Mouse (Mus musculus) common myeloid progenitor, adult 5-6 weeks (primary cell): ENCODE measurements around the gene Rinl. TPM values are rescaled to one million over a fixed set of nuclear protein-coding genes. Genes with fewer than 3 reads are reported as not detected.

ENCODE experiments used
- ATAC-seq: replicated peaks from 2 replicates; pipeline ENCODE4 v1.8.0; 2016; ENCODE audit warnings: low read depth, mild to moderate bottlenecking, moderate TSS enrichment, inconsistent platforms; ENCODE audit not compliant: poor library complexity, severe bottlenecking
- total RNA-seq: library from RNA; stranded (forward); fragments of 200-1000, 187-1606 nt; gene quantifications from 2 replicates; pipeline ENCODE4 v1.2.3, GENCODE M21; 2017

Gene Rinl
- total RNA-seq, 1 experiment from 2014 or later: 35.6 TPM

DNA sequence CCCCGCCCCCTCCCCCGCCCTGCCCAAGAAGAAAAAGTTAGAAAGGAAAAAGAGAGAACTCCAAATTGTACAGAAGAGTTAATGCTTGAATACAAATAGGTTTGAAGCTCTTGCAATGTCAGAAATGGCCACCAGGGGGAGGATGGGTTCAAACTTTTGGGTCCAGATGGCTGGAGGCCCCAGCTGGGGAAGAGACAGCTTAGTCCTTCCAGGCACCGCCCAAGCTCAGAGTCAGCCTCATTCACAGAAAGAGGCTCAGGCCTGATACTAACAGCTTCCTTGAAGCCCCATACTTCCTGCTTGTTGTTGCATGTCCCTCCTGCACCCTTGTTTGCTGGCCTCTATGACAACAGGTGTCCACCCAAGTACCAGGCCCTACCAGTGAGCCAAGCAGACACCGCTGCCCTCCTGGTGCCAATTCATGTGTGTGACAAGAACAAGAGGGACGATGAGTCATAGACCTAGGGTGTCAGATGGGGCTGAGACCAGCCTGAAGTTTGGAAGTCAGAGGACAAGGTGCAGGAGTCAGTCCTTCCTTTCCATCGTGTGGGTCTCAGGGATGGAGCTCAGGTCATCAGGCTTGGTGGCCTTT lies 8.6 kb upstream of the Rinl start:
- peak; percentile 63 for ATAC-seq

- peak; percentile 46 for ATAC-seq
Measured at GRCm38 (mm10) chr7:28780857-28781256, 7.9 kb upstream of the Rinl start.

- peak; percentile 79 for ATAC-seq
Measured at GRCm38 (mm10) chr7:28781261-28781663, 7.5 kb upstream of the Rinl start.

DNA sequence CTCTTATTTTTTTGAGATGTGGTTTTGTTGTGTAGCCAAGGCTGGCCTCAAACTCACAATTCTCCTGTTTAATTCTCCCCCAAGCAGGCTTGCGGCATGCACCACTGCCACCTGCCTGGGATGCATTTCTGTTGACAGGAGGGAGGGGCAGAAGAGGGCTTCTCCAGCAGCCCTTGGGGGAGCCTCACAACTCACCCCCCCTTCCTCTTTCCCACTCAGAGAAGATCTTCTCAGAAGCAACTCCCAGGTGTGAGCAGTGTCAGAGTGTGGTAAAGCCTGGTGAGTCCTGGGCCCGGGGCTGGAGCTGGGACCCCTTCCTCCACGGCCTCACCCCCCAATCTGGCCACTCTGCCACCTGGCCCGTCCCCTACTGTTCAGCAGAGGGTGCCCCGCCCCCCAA lies 3.6 kb upstream of the Rinl start:
- no peak for ATAC-seq

DNA sequence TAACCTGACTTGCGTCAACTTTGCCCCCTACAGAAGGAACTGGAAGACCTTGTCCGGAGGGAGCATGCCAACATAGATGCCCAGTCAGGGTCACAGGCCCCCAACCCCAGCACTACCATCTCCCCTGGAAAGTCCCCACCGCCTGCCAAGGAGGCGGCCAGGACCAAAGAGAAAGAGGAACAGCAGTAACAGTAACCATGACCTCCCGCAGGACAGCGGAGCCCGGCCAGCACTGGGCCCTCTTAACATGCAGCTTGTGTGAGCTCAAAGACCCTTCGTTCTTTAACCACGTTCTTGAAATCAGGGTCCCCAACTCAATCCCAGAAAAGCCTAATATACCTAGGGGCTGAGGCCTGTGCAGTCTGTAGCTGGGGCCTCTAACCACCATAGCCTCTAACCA lies 885 bp upstream of the Rinl start:
- ATAC-seq: no peak

DNA sequence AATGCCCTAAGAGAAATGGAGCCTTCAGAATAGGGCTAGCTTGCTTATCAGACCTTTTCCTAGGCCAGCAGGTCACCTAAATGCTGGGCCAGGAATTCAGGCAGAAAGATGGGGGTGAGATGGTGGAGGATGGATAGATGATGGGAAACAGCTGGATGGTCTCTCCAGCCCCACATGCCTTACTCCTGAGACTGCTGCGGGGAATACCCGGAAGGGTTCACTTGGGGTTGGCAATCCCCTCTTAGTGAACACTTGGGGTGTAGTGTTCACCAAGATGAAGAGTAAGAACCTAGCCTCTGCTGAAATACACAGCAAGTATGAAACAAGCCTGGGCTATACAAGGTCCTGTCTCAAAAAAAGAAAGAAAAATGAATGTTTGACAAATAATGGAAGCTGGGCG lies 466 bp downstream of the Rinl start:
- ATAC-seq: no peak

GRCm38 (mm10) chr7:28790066-28790806 lies 1.5 kb downstream of the Rinl start:
- no peak for ATAC-seq

DNA sequence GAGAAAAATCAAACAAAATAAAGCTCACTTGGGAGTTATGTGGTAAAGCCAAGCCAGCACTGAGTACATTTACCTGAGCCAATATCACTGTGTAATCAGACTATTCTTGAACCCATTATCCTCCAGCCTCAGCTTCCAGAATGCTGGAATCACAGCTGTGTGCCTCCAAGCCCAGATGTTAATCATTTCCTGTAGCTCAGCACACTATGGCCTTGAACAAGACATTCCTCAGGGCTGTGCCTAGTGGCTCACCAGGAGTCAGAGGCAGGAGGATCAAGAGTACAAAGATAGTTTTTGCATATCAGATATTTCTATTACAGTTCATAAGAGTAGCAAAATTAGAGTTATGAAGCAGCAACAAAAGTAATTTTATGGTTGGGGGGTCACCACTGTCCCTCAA lies 2.9 kb downstream of the Rinl start:
- no peak for ATAC-seq

DNA sequence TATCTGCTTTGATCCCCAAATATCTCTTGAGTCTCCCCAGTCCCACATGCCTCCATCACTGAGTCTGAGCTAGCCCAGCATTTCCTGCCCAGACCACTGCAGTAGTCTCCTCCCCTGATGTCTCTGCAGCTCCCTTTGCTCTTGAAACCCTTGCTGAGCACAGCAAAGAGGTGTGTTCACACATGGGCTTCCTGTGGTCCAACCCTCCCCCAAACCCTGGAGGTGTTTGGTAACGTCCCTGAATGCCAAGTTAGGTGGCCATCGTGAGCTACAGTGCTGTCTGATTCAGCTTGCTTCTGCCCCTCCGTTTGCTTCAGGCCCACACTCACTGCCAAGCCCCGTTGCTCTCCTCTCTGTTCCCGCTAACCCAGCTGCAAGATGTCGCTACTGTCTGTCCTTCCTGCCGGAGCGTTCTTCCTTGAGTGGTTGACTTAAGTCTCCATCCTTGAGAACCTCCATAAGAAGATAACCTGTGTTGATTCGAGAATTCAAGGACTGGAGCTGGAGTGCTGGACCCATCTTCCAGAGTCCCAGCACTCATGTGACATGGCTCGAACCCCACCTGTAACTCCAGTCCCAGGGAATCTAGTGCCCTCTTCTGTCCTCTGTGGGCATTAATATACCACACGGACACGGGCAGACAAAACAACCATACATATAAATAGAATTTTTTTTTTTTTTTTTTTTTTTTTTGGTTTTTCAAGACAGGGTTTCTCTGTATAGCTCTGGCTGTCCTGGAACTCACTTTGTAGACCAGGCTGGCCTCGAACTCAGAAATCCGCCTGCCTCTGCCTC lies 3.8 kb downstream of the Rinl start:
- no peak for ATAC-seq

GRCm38 (mm10) chr7:28793834-28794233 lies 5.1 kb downstream of the Rinl start:
- ATAC-seq: no peak

DNA sequence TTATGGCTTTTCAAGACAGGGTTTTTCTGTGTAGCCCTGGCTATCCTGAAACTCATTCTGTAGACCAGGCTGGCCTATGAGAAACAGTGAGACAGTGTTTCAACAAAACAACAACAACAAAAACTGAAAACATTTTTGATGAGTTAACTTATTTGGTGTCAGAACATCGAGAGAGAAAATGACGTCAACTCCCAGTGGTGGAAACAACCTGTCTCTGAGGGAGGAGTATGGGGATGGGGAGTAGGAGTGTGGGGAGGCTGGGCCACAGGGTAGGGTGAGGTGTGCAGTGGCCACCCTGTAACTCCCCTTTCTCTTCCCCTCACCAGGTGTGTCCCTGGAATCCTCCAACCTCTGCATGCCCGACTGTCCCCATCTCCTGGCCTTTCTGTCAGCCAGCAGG lies 5.7 kb downstream of the Rinl start:
- no peak for ATAC-seq

DNA sequence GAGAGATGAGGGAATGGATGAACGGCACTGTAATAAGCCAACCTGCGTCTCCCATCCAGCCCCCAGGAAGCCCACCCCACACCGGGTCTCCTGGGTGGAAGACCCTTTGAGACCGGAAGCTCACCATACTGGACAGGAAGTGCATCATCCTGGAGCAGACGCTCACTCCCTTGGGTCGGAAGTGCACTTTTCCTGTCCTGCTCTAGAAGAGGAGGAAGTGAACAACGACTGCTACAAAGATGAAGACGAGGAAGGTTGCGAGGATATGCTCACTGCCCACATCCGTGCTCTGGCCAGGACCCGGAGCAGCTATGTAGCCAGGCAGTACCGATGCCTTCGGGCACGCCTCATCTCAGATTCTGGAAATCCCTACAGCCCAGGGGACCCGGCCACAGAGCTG lies 7.1 kb downstream of the Rinl start:
- ATAC-seq: peak; percentile 55

- peak; percentile 82 for ATAC-seq
Measured at GRCm38 (mm10) chr7:28796562-28796975, 7.8 kb downstream of the Rinl start.

GRCm38 (mm10) chr7:28799994-28800393 lies 11.2 kb downstream of the Rinl start:
- no peak for ATAC-seq

- ATAC-seq: no peak
Measured at GRCm38 (mm10) chr7:28801451-28801850, 12.7 kb downstream of the Rinl start.

DNA sequence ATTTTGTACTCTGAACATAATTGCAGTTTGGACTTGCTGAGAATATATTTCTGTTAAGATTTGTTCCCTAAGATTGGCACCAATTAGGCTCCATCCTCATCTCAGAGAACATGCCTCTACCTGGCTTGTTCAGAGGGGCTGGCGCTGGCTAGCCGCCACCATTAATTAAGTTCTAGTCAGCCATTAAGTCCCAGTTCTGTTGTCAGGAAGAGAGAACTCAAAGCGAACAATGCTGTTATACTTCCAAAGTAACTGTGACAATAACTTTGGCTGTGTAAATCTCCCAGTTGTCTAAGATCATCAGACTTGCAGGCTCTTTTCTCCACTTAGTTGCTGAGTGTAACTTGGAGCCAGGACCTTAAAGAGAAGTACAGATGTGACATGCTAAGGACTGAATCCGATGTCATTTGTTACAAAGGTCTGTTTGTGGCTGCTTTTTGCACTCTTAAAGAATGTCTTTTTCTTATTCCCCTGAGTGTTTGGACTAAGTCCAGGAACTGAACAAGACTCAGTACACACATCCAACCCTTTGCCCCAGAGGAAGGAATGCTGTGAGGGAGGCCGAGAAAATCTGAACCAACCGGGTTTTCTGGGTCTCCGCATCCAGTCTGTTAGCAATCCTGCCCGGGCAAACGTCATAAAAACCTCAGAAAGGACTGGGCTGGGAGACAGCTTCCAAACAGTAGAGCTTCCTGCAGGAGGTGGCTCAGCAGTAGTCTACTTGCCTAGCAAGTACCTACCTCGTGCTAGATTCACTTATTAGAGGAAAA lies 13.3 kb downstream of the Rinl start:
- 0 out of 2 replicates have a peak, but pooled peaks have one; percentile 10 for ATAC-seq

DNA sequence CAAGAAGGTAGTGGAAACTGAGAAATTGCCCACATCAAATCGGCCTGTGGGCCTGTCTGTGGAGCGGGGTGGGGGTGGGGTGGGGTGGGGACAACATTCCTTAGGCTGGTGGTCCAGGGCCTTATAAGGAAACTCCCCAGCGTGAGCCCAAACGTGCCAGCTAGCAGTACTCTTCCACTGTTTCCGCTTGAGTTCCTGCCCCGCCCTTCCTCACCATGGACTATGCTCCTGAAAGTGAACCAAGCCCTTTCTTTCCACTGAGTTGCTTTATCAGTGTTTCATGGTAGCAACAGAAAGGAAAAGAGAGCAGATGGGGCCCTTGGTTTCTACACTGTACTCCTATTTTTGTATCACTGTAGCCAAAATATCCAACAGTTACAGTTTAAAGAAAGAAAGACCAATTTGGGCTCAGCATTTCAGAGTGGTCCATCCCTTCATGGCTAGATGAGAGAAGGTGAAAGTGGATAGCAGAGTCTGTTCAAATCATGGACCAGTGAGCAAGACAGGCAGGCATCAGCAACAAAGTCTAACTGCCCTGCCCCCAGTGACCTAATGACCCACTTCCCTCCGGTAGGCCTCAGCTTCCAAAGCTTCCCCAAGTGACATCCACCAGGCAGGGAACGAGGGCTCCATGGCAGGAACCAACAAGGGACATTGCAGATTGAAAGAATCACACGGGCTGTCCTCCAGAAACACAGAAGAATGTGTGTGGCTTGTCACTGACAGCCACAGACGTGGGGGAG lies 14.2 kb downstream of the Rinl start:
- ATAC-seq: peak; percentile 61

- ATAC-seq: no peak
Measured at GRCm38 (mm10) chr7:28803756-28804155, 15.0 kb downstream of the Rinl start.

GRCm38 (mm10) chr7:28806869-28807268 lies 18.1 kb downstream of the Rinl start:
- no peak for ATAC-seq
